Mouse (Mus musculus) forebrain, embryonic 11.5 days (tissue): ENCODE results near the gene Fam204a. TPM values are rescaled to one million over a fixed set of nuclear protein-coding genes. Genes with fewer than 3 reads are reported as not detected.

Experiments
- ATAC-seq: fragments of 200-750 bp; cut with Nextera tagmentation; replicated peaks from 2 replicates; pipeline ENCODE4 v1.8.0; 2017; ENCODE audit warnings: moderate TSS enrichment; ENCODE audit not compliant: low FRiP score
- DNase-seq: peaks from one replicate; pipeline ENCODE4 v3.0.0-alpha.2; 2017; ENCODE audit warnings: low spot score
- H3K27ac ChIP-seq: fragments of 300-500 bp; sonication (generic); 2 replicates; pipeline ENCODE4 v1.5.1; 2014; ENCODE audit warnings: low read depth, low read length
- H3K27me3 ChIP-seq: fragments of 300-500 bp; sonication (generic); 2 replicates; pipeline ENCODE4 v1.6.1; 2014; ENCODE audit warnings: mild to moderate bottlenecking, low read length, mixed read lengths; ENCODE audit not compliant: control insufficient read depth, insufficient read depth
- H3K36me3 ChIP-seq: fragments of 300-500 bp; sonication (generic); 2 replicates; pipeline ENCODE4 v1.6.1; 2014; ENCODE audit warnings: mild to moderate bottlenecking, low read length, moderate library complexity, mixed read lengths; ENCODE audit not compliant: control insufficient read depth, insufficient read depth
- H3K4me1 ChIP-seq: fragments of 300-500 bp; sonication (generic); replicated peaks from 2 replicates; pipeline ENCODE4 v1.6.1; 2014; ENCODE audit warnings: low read length, mixed read lengths; ENCODE audit not compliant: control insufficient read depth, insufficient read depth
- H3K4me2 ChIP-seq: fragments of 300-500 bp; sonication (generic); 2 replicates; pipeline ENCODE4 v1.6.1; 2014; ENCODE audit warnings: low read depth, mild to moderate bottlenecking, low read length, moderate library complexity, mixed read lengths; ENCODE audit not compliant: severe bottlenecking
- H3K4me3 ChIP-seq: fragments of 300-500 bp; sonication (generic); 2 replicates; pipeline ENCODE4 v1.5.1; 2014; ENCODE audit warnings: low read depth, low read length
- H3K9ac ChIP-seq: fragments of 300-500 bp; sonication (generic); 2 replicates; pipeline ENCODE4 v1.6.1; 2014; ENCODE audit warnings: low read length
- H3K9me3 ChIP-seq: fragments of 300-500 bp; sonication (generic); 2 replicates; pipeline ENCODE4 v1.6.1; 2016; ENCODE audit warnings: low read length, mixed read lengths; ENCODE audit not compliant: control insufficient read depth
- WGBS: fragments of 180-500 bp; shearing (Covaris S2); extraction: QIAGEN DNeasy Blood & Tissue Kit; methylation state at CpG from one replicate; pipeline ENCODE4 v1.1.7; 2014; 5-methylcytosine and 5-hydroxymethylcytosine counted together
- polyA plus RNA-seq: library from polyadenylated mRNA; unstranded; fragments of >200 nt; fragmentation: Nextera tagmentation; extraction: Ambion mirVana; gene quantifications from 2 replicates; pipeline ENCODE4 v1.2.1, GENCODE M21; 2014

Gene Fam204a
- polyA plus RNA-seq, 1 experiment from 2014 or later, result 94.2 TPM

DNA sequence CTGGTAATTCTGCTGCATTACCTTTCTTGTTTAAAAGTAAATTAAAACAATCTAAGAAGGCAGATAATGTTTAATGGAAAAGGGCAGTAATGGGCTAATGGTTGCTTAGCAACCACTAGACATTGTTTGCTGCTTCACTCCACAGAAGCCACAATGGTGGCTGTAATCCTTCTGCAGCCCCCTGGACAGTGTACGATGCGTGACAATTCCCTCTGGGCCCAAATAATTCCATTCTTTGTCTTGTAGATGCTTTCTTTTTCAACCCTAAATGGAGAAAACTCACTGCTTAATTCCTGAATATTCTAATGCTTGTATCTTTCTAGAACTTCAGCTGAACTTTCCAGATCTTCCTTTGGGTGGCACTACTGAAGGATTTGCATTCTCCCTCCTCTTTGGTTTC, 37.3 kb downstream of the Fam204a start:
- Histone ChIP-seq H3K4me2 (no peak overlapping the region), H3K4me3 (no peak overlapping the region), H3K9me3 (no peaks in the 10 kb centered on the region), H3K27me3 (no peaks in the 10 kb centered on the region), H3K36me3 (no peaks in the 10 kb centered on the region), H3K9ac (no peak overlapping the region), H3K27ac (no peak overlapping the region), H3K4me1 (no peaks in the 10 kb centered on the region)
- 17% methylated on average over 2 of the region's 2 CpGs for whole genome bisulfite sequencing
- ATAC-seq, result no peak
- DNase-seq, result no peak

- Histone ChIP-seq H3K4me3 (no peak overlapping the region), H3K4me2 (no peak overlapping the region), H3K9ac (no peak overlapping the region), H3K9me3 (no peaks in the 10 kb centered on the region), H3K27ac (no peak overlapping the region), H3K36me3 (no peaks in the 10 kb centered on the region), H3K27me3 (no peaks in the 10 kb centered on the region), H3K4me1 (no peaks in the 10 kb centered on the region)
- DNase-seq (no peak), ATAC-seq (no peak)
- 97% methylated on average over 1 of the region's 1 CpGs for WGBS
Measured at GRCm38 (mm10) chr19:60182901-60183300, 43.6 kb downstream of the Fam204a start.

GRCm38 (mm10) chr19:60182171-60182570, 44.3 kb downstream of the Fam204a start:
- WGBS, result 86% methylated on average over 1 of the region's 1 CpGs
- no peak for DNase-seq
- H3K9me3 ChIP-seq, result no peaks in the 10 kb centered on the region

DNA sequence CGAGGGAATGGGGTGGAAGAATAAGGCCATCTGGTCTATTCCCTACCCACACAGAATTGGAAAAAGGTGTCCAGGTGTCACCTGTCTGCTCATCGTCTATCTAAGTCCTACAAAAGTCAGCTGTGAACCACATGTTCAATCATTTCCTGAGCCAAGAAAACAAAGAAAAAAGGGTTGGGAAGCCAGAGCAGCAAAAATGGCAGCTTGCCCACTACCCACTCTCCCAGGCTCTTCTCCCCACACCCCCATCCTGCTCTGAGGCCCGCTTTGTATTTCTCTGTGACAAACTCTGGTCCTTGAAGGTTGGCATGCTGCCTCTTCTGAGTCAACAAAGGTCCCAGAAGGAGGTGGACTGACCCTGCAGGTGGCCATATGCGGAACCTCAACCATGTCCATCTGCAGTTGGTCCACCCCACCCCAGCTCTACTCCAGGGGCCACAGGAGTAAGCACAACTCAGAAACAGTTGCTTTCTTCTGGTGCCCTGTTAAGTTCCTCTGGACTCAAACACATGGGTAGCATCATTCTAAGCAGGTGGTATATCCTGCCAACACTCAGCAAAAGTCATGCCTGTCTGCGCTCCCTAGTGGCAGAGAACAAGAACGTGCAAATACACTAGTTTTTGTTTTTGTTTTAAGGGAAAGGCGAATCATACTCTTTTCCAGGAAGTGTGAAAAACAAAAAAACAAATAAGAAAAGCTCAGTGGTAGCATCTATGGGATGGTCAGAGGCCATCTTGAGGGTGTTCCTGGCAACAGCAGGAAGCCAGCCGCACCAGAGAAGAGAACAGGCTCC, 47.5 kb downstream of the Fam204a start:
- no peak for ATAC-seq
- 89% methylated on average over 8 of the region's 8 CpGs for WGBS
- no peaks in the 10 kb centered on the region for H3K9me3 ChIP-seq
- H3K36me3 ChIP-seq, result no peaks in the 10 kb centered on the region
- no peak for DNase-seq
- no peaks in the 10 kb centered on the region for H3K27me3 ChIP-seq
- H3K4me1 ChIP-seq, result no peaks in the 10 kb centered on the region
- no peak overlapping the region for H3K4me2 ChIP-seq
- no peak overlapping the region for H3K4me3 ChIP-seq
- H3K9ac ChIP-seq, result no peak overlapping the region
- H3K27ac ChIP-seq, result no peak overlapping the region

More at GRCm38 (mm10) chr19:60182171-60182570, 44.3 kb downstream of the Fam204a start:
- Histone ChIP-seq H3K27me3 (no peaks in the 10 kb centered on the region), H3K4me1 (no peaks in the 10 kb centered on the region), H3K4me3 (no peak overlapping the region), H3K9ac (no peak overlapping the region), H3K36me3 (no peaks in the 10 kb centered on the region), H3K27ac (no peak overlapping the region), H3K4me2 (no peak overlapping the region)
- ATAC-seq, result no peak

DNA sequence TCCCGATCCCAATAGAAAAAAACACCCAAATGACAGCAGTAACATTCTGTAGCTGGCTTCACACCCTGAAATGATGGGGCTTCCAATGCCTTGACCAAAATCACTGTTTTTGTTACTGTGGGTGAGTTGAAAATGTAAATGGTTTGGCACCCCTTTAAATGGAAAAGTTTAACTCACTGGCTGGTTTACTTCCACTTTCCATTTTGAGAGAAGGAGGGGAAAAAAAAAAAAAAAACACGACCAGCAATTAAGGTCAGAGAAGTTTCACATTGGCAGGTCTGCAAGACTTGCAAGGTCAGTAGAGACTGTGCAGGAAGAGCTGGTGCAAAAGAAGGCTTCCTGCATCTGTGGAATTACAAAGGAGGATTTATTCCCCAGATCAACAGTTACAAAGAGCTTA, 61.1 kb downstream of the Fam204a start:
- no peak overlapping the region for H3K27ac ChIP-seq
- no peaks in the 10 kb centered on the region for H3K36me3 ChIP-seq
- DNase-seq, result no peak
- no peak for ATAC-seq
- 35% methylated on average over 2 of the region's 2 CpGs for WGBS
- no peaks in the 10 kb centered on the region for H3K9me3 ChIP-seq
- H3K4me3 ChIP-seq, result no peak overlapping the region
- no peaks in the 10 kb centered on the region; the same call in 1 of the 2 replicates for H3K27me3 ChIP-seq
- 0 out of 2 replicates have a peak, but pooled peaks cover 2% of the 10 kb centered on the region for H3K4me1 ChIP-seq
- H3K4me2 ChIP-seq, result no peak overlapping the region
- no peak overlapping the region for H3K9ac ChIP-seq

DNA sequence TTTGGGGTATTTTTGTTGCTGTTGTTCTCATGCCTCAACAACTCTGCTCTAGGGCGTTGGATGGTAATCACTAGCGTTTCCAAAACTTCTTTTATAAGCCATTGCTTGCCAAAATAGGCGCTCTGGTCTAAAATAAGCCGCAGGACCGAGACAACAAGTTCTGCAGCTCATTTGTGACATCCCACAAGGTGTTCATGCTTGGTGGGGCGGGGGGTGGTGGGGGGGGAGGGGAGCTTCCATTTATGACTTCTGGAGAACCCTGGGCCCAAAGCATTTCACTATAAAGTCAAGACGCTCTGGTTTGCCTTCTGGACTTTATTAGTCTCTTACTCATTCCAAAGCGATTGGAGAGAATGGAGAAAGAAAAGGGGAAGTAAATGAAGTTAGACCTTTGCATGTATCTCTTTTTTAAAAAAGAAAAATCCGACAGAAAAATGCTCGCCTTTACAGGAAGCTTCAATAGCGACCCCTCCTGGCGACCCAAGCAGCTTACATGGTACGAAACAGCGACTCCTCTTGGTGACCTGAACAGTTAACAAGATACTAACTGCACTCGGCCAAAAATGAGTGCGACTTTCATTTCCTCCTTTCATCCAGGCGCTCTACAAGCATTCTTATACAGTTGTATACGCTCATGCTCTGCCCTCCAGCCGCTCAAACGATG, 65.8 kb downstream of the Fam204a start:
- Histone ChIP-seq H3K4me1 (peaks cover 3% of the 10 kb centered on the region; the same call in 1 of the 2 replicates), H3K27me3 (peaks cover 4% of the 10 kb centered on the region; the same call in 1 of the 2 replicates), H3K36me3 (no peaks in the 10 kb centered on the region), H3K9me3 (no peaks in the 10 kb centered on the region), H3K4me3 (no peak overlapping the region), H3K9ac (no peak overlapping the region), H3K4me2 (peak overlapping the region; percentile 6; the same call in 1 of the 2 replicates), H3K27ac (no peak overlapping the region)
- no peak for ATAC-seq
- WGBS, result 5% methylated on average over 20 of the region's 20 CpGs
- DNase-seq, result peak; percentile 86

- Histone ChIP-seq H3K4me3 (no peak overlapping the region), H3K27me3 (peaks cover 4% of the 10 kb centered on the region; the same call in 1 of the 2 replicates), H3K4me1 (peaks cover 3% of the 10 kb centered on the region; the same call in 1 of the 2 replicates), H3K9ac (no peak overlapping the region), H3K9me3 (no peaks in the 10 kb centered on the region), H3K4me2 (no peak overlapping the region), H3K36me3 (no peaks in the 10 kb centered on the region), H3K27ac (no peak overlapping the region)
- WGBS, result 2% methylated on average over 6 of the region's 6 CpGs
- ATAC-seq (no peak; the same call in 1 of the 2 replicates), DNase-seq (peak; percentile 69)
Measured at GRCm38 (mm10) chr19:60159827-60160226, 66.7 kb downstream of the Fam204a start.

- no peak for DNase-seq
- Histone ChIP-seq H3K4me3 (no peak overlapping the region), H3K4me1 (peaks cover 2% of the 10 kb centered on the region; the same call in 1 of the 2 replicates), H3K36me3 (no peaks in the 10 kb centered on the region; the same call in 1 of the 2 replicates), H3K9ac (no peak overlapping the region), H3K27ac (no peak overlapping the region), H3K27me3 (peaks cover 4% of the 10 kb centered on the region; the same call in 1 of the 2 replicates), H3K4me2 (no peak overlapping the region), H3K9me3 (no peaks in the 10 kb centered on the region)
- WGBS, result 95% methylated on average over 5 of the region's 5 CpGs
- ATAC-seq, result no peak
Measured at GRCm38 (mm10) chr19:60155266-60155665, 71.2 kb downstream of the Fam204a start.
